ENCODE assay signal across 21 mouse cellular contexts in the genomic region with DNA sequence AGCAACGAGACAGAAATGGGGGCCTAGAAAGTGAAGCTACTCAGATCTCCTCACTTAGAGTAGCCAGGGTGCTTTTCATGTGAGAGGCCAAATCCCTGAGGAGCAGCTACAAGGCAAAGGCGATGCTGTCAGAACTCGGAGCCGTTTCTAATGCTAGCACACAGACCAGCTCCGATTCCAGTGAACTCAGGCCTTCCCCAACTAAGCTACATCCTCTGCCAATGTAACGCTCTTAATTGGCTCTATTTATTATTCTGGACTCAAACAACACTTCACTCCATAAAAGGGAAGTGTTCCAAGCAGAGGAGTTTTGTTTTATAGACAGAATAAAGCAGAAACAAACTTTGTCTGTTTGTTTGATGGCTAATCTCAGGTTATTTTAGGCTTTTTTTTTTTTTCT.
DNase-seq lines count a peak whose midpoint lies in the region; ATAC-seq and TF ChIP-seq lines count a peak whose summit lies in the region.
"Had no signal": no experiment of that assay in that cellular context is flagged by ENCODE, and none has a peak within 500 bp of the region (broad histone marks: within the 10 kb centered on the region; RNA-seq: fewer than 3 reads in every experiment).

No protein-coding gene starts in this region.

- no peak for TF ChIP-seq POLR2A in CH12.LX (IDR thresholded peaks at IDR 0.05; ENCODE audit: low read depth, low read length)
- no peak for TF ChIP-seq POLR2A in brain, embryonic 14.5 days (IDR thresholded peaks at IDR 0.05; ENCODE audit: borderline replicate concordance, extremely low read depth, insufficient read depth, insufficient read length, poor library complexity, severe bottlenecking)

- dilution Hi-C loops in CH12.LX (cut with MboI; ENCODE audit: extremely low pct_ligation_motif_present, extremely low pct_unique_long_range_greater_than_20kb, low sequenced_read_pairs) = no loop called here

- H3K27ac ChIP-seq in lung, embryonic 15.5 days = 0 out of 2 replicates have a peak overlapping the region, but pooled peaks have one; percentile 21
- H3K27ac ChIP-seq in CH12.LX (ENCODE audit: insufficient read depth, low read depth) = no peak overlapping the region
- H3K27ac ChIP-seq: embryonic facial prominence, embryonic 12.5 days; embryonic facial prominence, embryonic 15.5 days; forebrain, embryonic 13.5 days; hindbrain, embryonic 14.5 days had no signal

- no peak for ATAC-seq in lung, embryonic 15.5 days (ENCODE audit: borderline replicate concordance, extremely low read depth, low FRiP score, low TSS enrichment)
- ATAC-seq: activated CD4-positive, CD25-positive, alpha-beta regulatory T cell, adult 4 months; CD4-positive, CD25-positive, alpha-beta regulatory T cell, adult 4 months; forebrain, embryonic 13.5 days; intestine, postnatal 0 days had no signal

- no peaks in the 10 kb centered on the region for H3K36me3 ChIP-seq in lung, embryonic 15.5 days
- H3K36me3 ChIP-seq in CH12.LX (replicated peaks in 1 of 2; ENCODE audit: control insufficient read depth in 1 of 2, insufficient read depth in 1 of 2, low read length in 1 of 2) = no peaks in the 10 kb centered on the region
- H3K36me3 ChIP-seq: embryonic facial prominence, embryonic 12.5 days; embryonic facial prominence, embryonic 15.5 days had no signal

- no peak for TF ChIP-seq RAD21 in CH12.LX (IDR thresholded peaks at IDR 0.05; ENCODE audit: low read depth, low read length)

- TF ChIP-seq EP300 in CH12.LX (IDR thresholded peaks at IDR 0.05; ENCODE audit: low read length) = no peak

- no peak for TF ChIP-seq CTCF in CH12.LX (conservative IDR thresholded peaks at IDR 0.05 in 1 of 2, IDR thresholded peaks at IDR 0.05 in 1 of 2; ENCODE audit: low read depth in 2 of 2, low read length in 2 of 2)
- TF ChIP-seq CTCF in brain, embryonic 14.5 days (IDR thresholded peaks at IDR 0.05; ENCODE audit: borderline replicate concordance, extremely low read depth, insufficient read depth, insufficient read length) = no peak

- intact Hi-C loops in heart, postnatal 10 days (cut with DNase I) = loop anchor here (5.0 kb wide), 1 partner anchor 133 kb away; no protein-coding TSS in a partner anchor

- no peak overlapping the region for H3K4me2 ChIP-seq in lung, embryonic 15.5 days
- no peak overlapping the region for H3K4me2 ChIP-seq in CH12.LX (ENCODE audit: insufficient read depth, low read depth, poor library complexity, severe bottlenecking)
- H3K4me2 ChIP-seq: embryonic facial prominence, embryonic 12.5 days; embryonic facial prominence, embryonic 15.5 days; forebrain, embryonic 13.5 days; heart, embryonic 11.5 days; hindbrain, embryonic 14.5 days had no signal

- H3K27me3 ChIP-seq in lung, embryonic 15.5 days = no peaks in the 10 kb centered on the region
- H3K27me3 ChIP-seq in CH12.LX (replicated peaks) = no peaks in the 10 kb centered on the region
- H3K27me3 ChIP-seq: embryonic facial prominence, embryonic 12.5 days; embryonic facial prominence, embryonic 15.5 days had no signal

- no peak overlapping the region for H3K9ac ChIP-seq in lung, embryonic 15.5 days
- H3K9ac ChIP-seq in CH12.LX (ENCODE audit: insufficient read depth, low read depth) = no peak overlapping the region
- H3K9ac ChIP-seq: embryonic facial prominence, embryonic 12.5 days; embryonic facial prominence, embryonic 15.5 days; forebrain, embryonic 13.5 days; hindbrain, embryonic 14.5 days had no signal

- no peak overlapping the region for H3K4me3 ChIP-seq in lung, embryonic 15.5 days
- no peak overlapping the region for H3K4me3 ChIP-seq in CH12.LX (replicated peaks in 1 of 3; ENCODE audit: low read depth in 2 of 3, low read length in 2 of 3, poor library complexity in 1 of 3)
- H3K4me3 ChIP-seq: embryonic facial prominence, embryonic 12.5 days; embryonic facial prominence, embryonic 15.5 days; forebrain, embryonic 13.5 days had no signal

- in situ Hi-C loops in CH12.LX (cut with MboI; ENCODE audit: low pct_ligation_motif_present, low pct_unique_long_range_greater_than_20kb, low sequenced_read_pairs) = no loop called here

- H3K79me2 ChIP-seq in CH12.LX (replicated peaks; ENCODE audit: control insufficient read depth, extremely low read depth, insufficient read depth, poor library complexity, severe bottlenecking) = no peaks in the 10 kb centered on the region

- no peaks in the 10 kb centered on the region for H3K9me3 ChIP-seq in lung, embryonic 15.5 days
- H3K9me3 ChIP-seq in CH12.LX (replicated peaks; ENCODE audit: low read length) = no peaks in the 10 kb centered on the region
- H3K9me3 ChIP-seq: embryonic facial prominence, embryonic 12.5 days; embryonic facial prominence, embryonic 15.5 days; forebrain, embryonic 13.5 days had no signal

- 45% methylated on average over 6 of the region's 6 CpGs for WGBS in lung, embryonic 15.5 days

- peak; percentile 80 for DNase-seq in heart, adult 11 months
- DNase-seq in heart, postnatal 10 days = no peak
- no peak for DNase-seq in lung, postnatal 10 days
- DNase-seq in CH12.LX (ENCODE audit: extremely low read depth) = no peak
- peak; percentile 71 for DNase-seq in brain, embryonic 14.5 days (ENCODE audit: low read depth)
- DNase-seq: adrenal gland, adult 8-10 months; adrenal gland, postnatal 25 days; cerebellum, adult 18-20 months; cerebellum, adult 9-10 months; cerebellum, postnatal 14 days; gastrocnemius, postnatal 25 days; heart, postnatal 36 days had no signal

- H3K4me1 ChIP-seq in lung, embryonic 15.5 days = peaks cover 27% of the 10 kb centered on the region
- peaks cover 3 to 25% of the 10 kb centered on the region in 2 experiments; a peak in 3 of 4 replicates for H3K4me1 ChIP-seq in CH12.LX (ENCODE audit: control insufficient read depth in 1 of 2, insufficient read depth in 2 of 2)

TF ChIP-seq in CH12.LX, 34 proteins besides CTCF, POLR2A, EP300 and RAD21:
- TF ChIP-seq ZNF384 (IDR thresholded peaks at IDR 0.05; ENCODE audit: low read depth, low read length) (peak; percentile 57; the same call in 1 of the 2 replicates), IRF4 (IDR thresholded peaks at IDR 0.05; ENCODE audit: low read depth, low read length) (no peak)

Comparison
In these comparisons a context has a peak if more than half of its experiments do, and no peak if none do; other contexts are left out.
1. DNase-seq: peak in heart, adult 11 months (single experiment) and brain, embryonic 14.5 days (single experiment); none in heart, postnatal 10 days (0 of 2), lung, postnatal 10 days (single experiment) and CH12.LX (single experiment).